Mouse (Mus musculus) heart, embryonic 11.5 days (tissue): ENCODE data around the gene Klf9. TPM values are rescaled to one million over a fixed set of nuclear protein-coding genes. Genes with fewer than 3 reads are reported as not detected.

ENCODE experiments used
- ATAC-seq: fragments of 200-750 bp; cut with Nextera tagmentation; replicated peaks from 2 replicates; pipeline ENCODE4 v1.8.0; 2017; ENCODE audit warnings: moderate library complexity; ENCODE audit not compliant: insufficient number of reproducible peaks, low FRiP score, low TSS enrichment
- H3K27ac ChIP-seq: fragments of 300-500 bp; sonication (generic); 2 replicates; pipeline ENCODE4 v1.5.1; 2014; ENCODE audit warnings: mild to moderate bottlenecking, low read depth, low read length
- H3K27me3 ChIP-seq: fragments of 300-500 bp; sonication (generic); 2 replicates; pipeline ENCODE4 v1.6.1; 2014; ENCODE audit warnings: mild to moderate bottlenecking, low read length, mixed read lengths; ENCODE audit not compliant: control insufficient read depth, insufficient read depth
- H3K36me3 ChIP-seq: fragments of 300-500 bp; sonication (generic); 2 replicates; pipeline ENCODE4 v1.6.1; 2014; ENCODE audit warnings: mild to moderate bottlenecking, low read length, moderate library complexity, mixed read lengths; ENCODE audit not compliant: control insufficient read depth, insufficient read depth
- H3K4me1 ChIP-seq: fragments of 300-500 bp; sonication (generic); 2 replicates; pipeline ENCODE4 v1.6.1; 2014; ENCODE audit warnings: low read length; ENCODE audit not compliant: control insufficient read depth, insufficient read depth
- H3K4me2 ChIP-seq: fragments of 300-500 bp; sonication (generic); 2 replicates; pipeline ENCODE4 v1.6.1; 2014; ENCODE audit warnings: mild to moderate bottlenecking, moderate library complexity
- H3K4me3 ChIP-seq: fragments of 300-500 bp; sonication (generic); 2 replicates; pipeline ENCODE4 v1.5.1; 2014; ENCODE audit warnings: low read depth, low read length
- H3K9ac ChIP-seq: fragments of 300-500 bp; sonication (generic); 2 replicates; pipeline ENCODE4 v1.6.1; 2014; ENCODE audit warnings: mild to moderate bottlenecking, low read depth, low read length, moderate library complexity
- H3K9me3 ChIP-seq: fragments of 300-500 bp; sonication (generic); replicated peaks from 2 replicates; pipeline ENCODE4 v1.6.1; 2016; ENCODE audit warnings: low read length; ENCODE audit not compliant: control insufficient read depth
- WGBS: fragments of 180-500 bp; shearing (Covaris S2); extraction: QIAGEN DNeasy Blood & Tissue Kit; methylation state at CpG from one replicate; pipeline ENCODE4 v1.1.7; 2014; ENCODE audit not compliant: insufficient replicate concordance; 5-methylcytosine and 5-hydroxymethylcytosine counted together
- polyA plus RNA-seq: library from polyadenylated mRNA; unstranded; fragments of >200 nt; fragmentation: Nextera tagmentation; extraction: Ambion mirVana; gene quantifications from 2 replicates; pipeline ENCODE4 v1.2.1, GENCODE M21; 2014

The Klf9 gene
- polyA plus RNA-seq, 1 experiment from 2014 or later: 1.2 TPM

DNA sequence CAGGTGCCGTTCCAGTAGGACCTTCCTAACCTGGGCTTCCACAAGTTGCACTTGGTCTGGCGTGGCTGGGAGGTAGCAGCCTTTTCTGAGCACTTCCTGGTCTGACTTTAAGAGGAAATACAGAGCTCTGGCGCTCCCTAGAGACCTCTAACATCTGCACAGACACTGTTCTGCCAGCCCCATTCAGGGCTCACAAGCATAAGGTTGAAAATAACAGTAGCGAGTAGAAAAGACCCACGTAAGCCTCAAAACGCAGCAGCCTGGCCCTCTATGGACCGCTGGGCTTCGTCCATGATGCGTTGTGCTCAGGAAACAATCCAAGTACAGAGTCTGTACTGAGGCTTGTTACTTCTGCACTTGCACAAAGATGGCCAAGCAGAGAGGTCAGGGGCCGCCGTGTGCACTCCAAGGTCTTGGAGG is 10.6 kb downstream of the Klf9 start:
- H3K27me3 ChIP-seq: no peaks in the 10 kb centered on the region
- peaks cover 18% of the 10 kb centered on the region for H3K4me1 ChIP-seq
- no peak overlapping the region for H3K27ac ChIP-seq
- WGBS: 22% methylated on average over 11 of the region's 11 CpGs
- no peaks in the 10 kb centered on the region for H3K36me3 ChIP-seq
- no peak for ATAC-seq
- H3K9ac ChIP-seq: peak overlapping the region; percentile 46; the same call in 1 of the 2 replicates
- peak overlapping the region; percentile 9; the same call in 1 of the 2 replicates for H3K4me3 ChIP-seq
- H3K4me2 ChIP-seq: peak overlapping the region; percentile 54
- no peaks in the 10 kb centered on the region for H3K9me3 ChIP-seq

- H3K9me3 ChIP-seq: no peaks in the 10 kb centered on the region
- whole genome bisulfite sequencing: 7% methylated on average over 4 of the region's 4 CpGs
- ATAC-seq: no peak
- no peak overlapping the region for H3K9ac ChIP-seq
- no peaks in the 10 kb centered on the region for H3K27me3 ChIP-seq
- peak overlapping the region; percentile 54 for H3K4me2 ChIP-seq
- H3K36me3 ChIP-seq: no peaks in the 10 kb centered on the region
- H3K4me1 ChIP-seq: peaks cover 18% of the 10 kb centered on the region
- H3K27ac ChIP-seq: no peak overlapping the region
- no peak overlapping the region for H3K4me3 ChIP-seq
These were observed 11.2 kb downstream of the Klf9 start for GRCm38 (mm10) chr19:23152201-23152640.

DNA sequence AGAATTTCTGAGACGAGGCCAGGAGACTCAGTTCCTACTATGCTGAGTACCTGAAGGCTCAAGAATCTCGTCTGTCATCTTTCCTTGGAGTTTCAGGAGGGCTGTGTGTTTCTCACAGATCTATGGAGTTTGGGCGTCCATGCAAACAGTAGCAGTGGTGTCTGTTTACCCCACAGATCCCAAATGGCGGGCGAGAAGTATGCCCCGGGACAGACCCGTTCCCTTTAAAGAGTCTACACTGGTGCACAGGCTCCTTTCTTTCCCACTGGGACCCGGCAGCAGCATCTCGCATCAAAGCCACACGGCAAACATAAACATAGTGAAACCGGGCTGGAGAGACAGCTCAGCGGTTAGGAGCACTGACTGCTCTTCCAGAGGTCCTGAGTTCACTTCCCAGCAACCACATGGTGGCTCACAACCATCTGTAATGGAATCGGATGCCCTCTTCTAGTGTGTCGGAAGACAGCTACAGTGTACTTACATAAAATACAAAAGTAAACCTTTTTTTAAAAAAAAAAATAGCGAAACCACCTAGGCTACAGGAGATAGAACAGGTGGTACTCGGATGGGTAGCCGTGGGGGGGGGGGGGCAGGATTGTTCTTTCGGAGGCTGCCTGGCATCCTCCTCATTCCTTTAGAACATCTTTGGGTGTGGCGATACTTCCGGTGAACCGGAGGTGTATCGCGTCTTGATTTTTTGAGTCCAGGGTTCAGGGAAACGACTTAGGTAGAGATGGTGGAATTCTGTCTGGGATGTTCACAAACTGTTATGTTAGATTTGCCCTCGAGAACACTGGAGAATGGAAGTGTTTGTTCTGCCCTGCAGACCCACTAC is 12.0 kb downstream of the Klf9 start:
- no peak overlapping the region for H3K27ac ChIP-seq
- no peak overlapping the region for H3K4me3 ChIP-seq
- peak overlapping the region; percentile 54; the same call in 1 of the 2 replicates for H3K4me2 ChIP-seq
- H3K27me3 ChIP-seq: no peaks in the 10 kb centered on the region
- ATAC-seq: no peak
- 54% methylated on average over 25 of the region's 25 CpGs for WGBS
- no peaks in the 10 kb centered on the region for H3K36me3 ChIP-seq
- H3K4me1 ChIP-seq: peaks cover 18% of the 10 kb centered on the region
- H3K9me3 ChIP-seq: no peaks in the 10 kb centered on the region
- no peak overlapping the region for H3K9ac ChIP-seq

GRCm38 (mm10) chr19:23153606-23154127 is 12.6 kb downstream of the Klf9 start:
- peaks cover 18% of the 10 kb centered on the region for H3K4me1 ChIP-seq
- H3K27me3 ChIP-seq: no peaks in the 10 kb centered on the region
- no peaks in the 10 kb centered on the region for H3K9me3 ChIP-seq
- no peak overlapping the region for H3K4me2 ChIP-seq
- H3K9ac ChIP-seq: no peak overlapping the region
- no peak overlapping the region for H3K4me3 ChIP-seq
- ATAC-seq: no peak
- no peaks in the 10 kb centered on the region for H3K36me3 ChIP-seq
- H3K27ac ChIP-seq: no peak overlapping the region
- WGBS: 80% methylated on average over 5 of the region's 5 CpGs

DNA sequence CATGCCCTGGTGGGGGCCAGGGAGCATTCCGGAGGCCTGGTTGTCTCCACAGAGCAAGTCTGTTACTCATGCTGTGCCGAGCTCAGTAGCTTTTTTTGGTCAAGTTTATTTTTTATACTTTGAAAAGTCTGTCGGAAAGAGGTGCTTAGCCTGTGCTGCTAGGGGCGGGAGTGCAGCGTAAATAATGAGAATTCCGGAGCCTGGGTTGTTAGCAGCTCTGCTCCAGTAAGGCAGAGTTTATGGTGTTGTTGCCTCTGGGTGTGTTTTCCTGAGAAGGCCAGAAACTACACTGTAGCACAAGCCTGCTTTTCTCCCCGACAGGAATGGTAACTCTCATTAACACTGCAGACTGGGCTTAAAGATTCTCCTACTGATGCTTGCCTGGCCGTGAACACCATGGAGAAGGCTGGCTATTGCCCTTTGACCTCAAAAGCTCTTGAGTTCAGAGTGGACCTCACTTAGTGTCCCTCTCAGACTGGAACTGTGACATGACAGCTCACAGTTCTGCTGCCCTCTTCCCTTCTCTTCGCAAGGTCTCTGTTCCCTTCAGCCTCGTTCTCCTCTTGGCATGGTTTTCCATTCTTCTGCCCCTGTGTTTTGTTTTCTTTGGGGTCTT is 18.9 kb downstream of the Klf9 start:
- Histone ChIP-seq H3K36me3 (no peaks in the 10 kb centered on the region), H3K4me3 (no peak overlapping the region), H3K9me3 (no peaks in the 10 kb centered on the region), H3K4me1 (peaks cover 2% of the 10 kb centered on the region; the same call in 1 of the 2 replicates), H3K27me3 (no peaks in the 10 kb centered on the region), H3K27ac (no peak overlapping the region), H3K4me2 (no peak overlapping the region), H3K9ac (no peak overlapping the region)
- ATAC-seq: no peak
- WGBS: 73% methylated on average over 10 of the region's 10 CpGs

- no peak overlapping the region for H3K4me2 ChIP-seq
- peaks cover 2% of the 10 kb centered on the region; the same call in 1 of the 2 replicates for H3K4me1 ChIP-seq
- H3K36me3 ChIP-seq: no peaks in the 10 kb centered on the region
- no peaks in the 10 kb centered on the region for H3K9me3 ChIP-seq
- H3K4me3 ChIP-seq: no peak overlapping the region
- ATAC-seq: 0 out of 2 replicates have a peak, but pooled peaks have one; percentile 39
- no peak overlapping the region for H3K27ac ChIP-seq
- no peaks in the 10 kb centered on the region for H3K27me3 ChIP-seq
- no peak overlapping the region for H3K9ac ChIP-seq
- 23% methylated on average over 8 of the region's 8 CpGs for WGBS
These were observed 21.4 kb downstream of the Klf9 start for GRCm38 (mm10) chr19:23162387-23162809.

GRCm38 (mm10) chr19:23162877-23163276 is 21.9 kb downstream of the Klf9 start:
- Histone ChIP-seq H3K27ac (no peak overlapping the region), H3K9ac (no peak overlapping the region), H3K4me3 (no peak overlapping the region), H3K4me2 (no peak overlapping the region), H3K27me3 (no peaks in the 10 kb centered on the region), H3K36me3 (no peaks in the 10 kb centered on the region), H3K9me3 (no peaks in the 10 kb centered on the region), H3K4me1 (peaks cover 2% of the 10 kb centered on the region; the same call in 1 of the 2 replicates)
- no peak for ATAC-seq
- 64% methylated on average over 6 of the region's 6 CpGs for WGBS

GRCm38 (mm10) chr19:23163361-23163760 is 22.3 kb downstream of the Klf9 start:
- no peak overlapping the region for H3K27ac ChIP-seq
- no peak overlapping the region for H3K4me2 ChIP-seq
- H3K9me3 ChIP-seq: no peaks in the 10 kb centered on the region
- H3K27me3 ChIP-seq: no peaks in the 10 kb centered on the region
- no peaks in the 10 kb centered on the region for H3K36me3 ChIP-seq
- 58% methylated on average over 3 of the region's 3 CpGs for WGBS
- H3K4me1 ChIP-seq: peaks cover 2% of the 10 kb centered on the region; the same call in 1 of the 2 replicates
- no peak overlapping the region for H3K4me3 ChIP-seq
- ATAC-seq: no peak
- no peak overlapping the region for H3K9ac ChIP-seq
